Mouse (Mus musculus) CD4-positive helper T cell, adult 2 months (primary cell): ENCODE data around the gene Calhm6.

ENCODE experiments used
- DNase-seq: peaks from one replicate; pipeline ENCODE4 v3.0.0-alpha.2; 2012; ENCODE audit warnings: low read depth, missing footprints, low spot score

The Calhm6 gene

GRCm38 (mm10) chr10:34110863-34111465 is 16.8 kb downstream of the Calhm6 start:
- peak; percentile 83 for DNase-seq

- DNase-seq: peak; percentile 27
Observed at GRCm38 (mm10) chr10:34096418-34096883, 31.3 kb downstream of the Calhm6 start, which contains the start of gene Calhm5. Gene Calhm5 (minus strand): TSS chr10:34096519.

- no peak for DNase-seq
Observed at GRCm38 (mm10) chr10:34095964-34096363, 31.8 kb downstream of the Calhm6 start.

- DNase-seq: no peak
Observed at GRCm38 (mm10) chr10:34095147-34095546, 32.6 kb downstream of the Calhm6 start.

GRCm38 (mm10) chr10:34091888-34092287 is 35.9 kb downstream of the Calhm6 start:
- DNase-seq: no peak

- no peak for DNase-seq
Observed at GRCm38 (mm10) chr10:34090481-34090880, 37.3 kb downstream of the Calhm6 start.

- DNase-seq: no peak
Observed at GRCm38 (mm10) chr10:34089517-34089916, 38.3 kb downstream of the Calhm6 start.

GRCm38 (mm10) chr10:34088515-34088914 is 39.3 kb downstream of the Calhm6 start:
- DNase-seq: no peak

GRCm38 (mm10) chr10:34086514-34086913 is 41.3 kb downstream of the Calhm6 start:
- DNase-seq: no peak
